Mouse (Mus musculus): ENCODE data around the gene Rassf2. TPM values are rescaled to one million over a fixed set of nuclear protein-coding genes. Genes with fewer than 3 reads are reported as not detected.
A peak's percentile ranks its signal among the peaks of the same experiment; 100 is the strongest.

Gene Rassf2
- polyA plus RNA-seq, 1 experiment from 2014 or later, result 32.6 TPM

DNA sequence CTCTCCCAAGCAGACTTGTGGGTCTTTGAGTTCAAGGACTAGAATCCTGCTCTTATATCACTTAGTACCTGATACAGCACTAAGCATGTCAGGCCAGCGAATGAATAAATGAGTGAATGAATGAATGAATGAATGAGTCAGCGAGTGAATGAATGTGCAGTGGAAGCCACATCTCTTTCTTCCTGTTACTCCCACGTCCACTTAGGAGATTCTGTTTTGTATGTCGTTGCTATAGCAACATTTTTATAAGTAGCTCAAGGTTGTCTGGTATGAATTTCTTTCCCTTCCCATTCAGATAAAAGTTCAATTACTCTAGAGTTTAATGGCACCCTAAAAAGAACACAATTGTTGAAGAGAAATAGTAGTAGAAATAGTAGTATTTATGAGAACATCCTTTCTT, 59.0 kb downstream of the Rassf2 start:
- no peaks in the 10 kb centered on the region for H3K36me3 ChIP-seq (ENCODE audit: control insufficient read depth, insufficient read depth, low read length)
- 77% methylated on average over 4 of the region's 4 CpGs for WGBS
- no peaks in the 10 kb centered on the region for H3K9me3 ChIP-seq (ENCODE audit: control insufficient read depth, low read length)
- H3K4me2 ChIP-seq (ENCODE audit: low read length), result no peak overlapping the region
- no peak for ATAC-seq (ENCODE audit: low FRiP score, low TSS enrichment)
- no peak overlapping the region for H3K27ac ChIP-seq (replicated peaks; ENCODE audit: low read depth, low read length)
- no peak overlapping the region for H3K4me3 ChIP-seq (replicated peaks; ENCODE audit: low read depth, low read length)
- no peak for DNase-seq
- H3K4me1 ChIP-seq (ENCODE audit: control insufficient read depth, insufficient read depth, low read length), result no peaks in the 10 kb centered on the region
- no peaks in the 10 kb centered on the region for H3K27me3 ChIP-seq (ENCODE audit: control insufficient read depth, insufficient read depth, low read length)
- H3K9ac ChIP-seq (replicated peaks; ENCODE audit: low read length), result no peak overlapping the region

DNA sequence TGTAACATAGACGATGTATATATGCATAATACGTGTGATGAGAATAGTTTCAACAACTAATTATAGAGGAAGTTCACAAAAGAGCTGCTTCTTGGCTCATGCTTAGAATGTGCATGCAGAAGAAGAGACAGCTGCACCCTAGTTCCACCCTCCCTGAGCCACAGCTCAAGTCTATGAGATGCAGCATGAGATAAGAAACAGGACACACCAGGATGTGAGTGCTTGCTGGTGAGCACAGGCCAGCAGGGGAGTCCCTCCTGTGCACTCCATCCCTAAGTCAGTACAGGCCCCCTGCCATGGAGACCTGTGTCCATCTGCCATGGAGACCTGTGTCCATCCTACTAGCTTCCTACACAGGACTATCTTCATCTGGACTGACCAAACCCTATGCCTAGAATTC, 59.5 kb downstream of the Rassf2 start:
- no peak for ATAC-seq (ENCODE audit: low FRiP score, low TSS enrichment)
- WGBS, result 92% methylated on average over 2 of the region's 2 CpGs

GRCm38 (mm10) chr2:131961671-131962070, 68.4 kb downstream of the Rassf2 start:
- no peaks in the 10 kb centered on the region for H3K4me1 ChIP-seq (ENCODE audit: control insufficient read depth, insufficient read depth, low read length)
- ATAC-seq (ENCODE audit: low FRiP score, low TSS enrichment) (no peak), DNase-seq (no peak)
- H3K36me3 ChIP-seq (ENCODE audit: control insufficient read depth, insufficient read depth, low read length), result no peaks in the 10 kb centered on the region
- no peak overlapping the region for H3K4me3 ChIP-seq (replicated peaks; ENCODE audit: low read depth, low read length)
- WGBS, result 77% methylated on average over 2 of the region's 2 CpGs
- no peak overlapping the region for H3K27ac ChIP-seq (replicated peaks; ENCODE audit: low read depth, low read length)
- H3K27me3 ChIP-seq (ENCODE audit: control insufficient read depth, insufficient read depth, low read length), result no peaks in the 10 kb centered on the region
- H3K9ac ChIP-seq (replicated peaks; ENCODE audit: low read length), result no peak overlapping the region
- H3K9me3 ChIP-seq (ENCODE audit: control insufficient read depth, low read length), result no peaks in the 10 kb centered on the region
- no peak overlapping the region for H3K4me2 ChIP-seq (ENCODE audit: low read length)

More for the DNA sequence above, 59.5 kb downstream of the Rassf2 start:
- Histone ChIP-seq H3K9ac (replicated peaks; ENCODE audit: low read length) (no peak overlapping the region), H3K4me2 (ENCODE audit: low read length) (no peak overlapping the region), H3K27me3 (ENCODE audit: control insufficient read depth, insufficient read depth, low read length) (no peaks in the 10 kb centered on the region), H3K4me3 (replicated peaks; ENCODE audit: low read depth, low read length) (no peak overlapping the region), H3K9me3 (ENCODE audit: control insufficient read depth, low read length) (no peaks in the 10 kb centered on the region), H3K4me1 (ENCODE audit: control insufficient read depth, insufficient read depth, low read length) (no peaks in the 10 kb centered on the region), H3K36me3 (ENCODE audit: control insufficient read depth, insufficient read depth, low read length) (no peaks in the 10 kb centered on the region), H3K27ac (replicated peaks; ENCODE audit: low read depth, low read length) (no peak overlapping the region)
- no peak for DNase-seq

DNA sequence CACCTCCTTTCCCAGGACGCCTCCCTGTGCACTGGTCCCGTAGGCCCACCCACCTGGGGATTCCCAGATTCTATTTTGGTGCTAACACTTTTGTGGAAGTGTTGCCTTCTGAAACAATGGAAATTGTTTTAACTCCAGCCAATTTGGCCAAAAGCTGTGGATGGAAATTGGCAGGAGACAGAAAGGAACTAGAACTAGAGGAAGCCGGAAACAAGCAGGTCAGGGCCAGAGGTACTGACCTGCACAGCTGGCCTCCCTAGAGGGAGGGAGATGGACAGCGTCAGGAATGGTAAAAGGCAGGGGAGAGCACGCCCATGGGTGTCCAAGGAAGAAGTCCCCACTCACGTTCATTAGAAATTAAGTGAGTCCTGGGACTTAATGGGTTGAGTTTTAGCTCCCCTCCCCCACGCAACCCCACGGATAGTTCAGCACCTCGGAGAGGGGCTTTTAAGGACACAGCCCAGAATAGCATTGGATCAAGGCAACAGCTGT, 72.3 kb downstream of the Rassf2 start:
- H3K9ac ChIP-seq (replicated peaks; ENCODE audit: low read length), result no peak overlapping the region
- H3K4me2 ChIP-seq (ENCODE audit: low read length), result no peak overlapping the region
- no peak overlapping the region for H3K27ac ChIP-seq (replicated peaks; ENCODE audit: low read depth, low read length)
- peaks cover 12% of the 10 kb centered on the region for H3K27me3 ChIP-seq (ENCODE audit: control insufficient read depth, insufficient read depth, low read length)
- peaks cover 5% of the 10 kb centered on the region; the same call in 1 of the 2 replicates for H3K4me1 ChIP-seq (ENCODE audit: control insufficient read depth, insufficient read depth, low read length)
- ATAC-seq (ENCODE audit: low FRiP score, low TSS enrichment), result no peak
- no peak for DNase-seq
- no peaks in the 10 kb centered on the region for H3K36me3 ChIP-seq (ENCODE audit: control insufficient read depth, insufficient read depth, low read length)
- no peak overlapping the region for H3K4me3 ChIP-seq (replicated peaks; ENCODE audit: low read depth, low read length)
- H3K9me3 ChIP-seq (ENCODE audit: control insufficient read depth, low read length), result no peaks in the 10 kb centered on the region
- WGBS, result 56% methylated on average over 9 of the region's 9 CpGs

DNA sequence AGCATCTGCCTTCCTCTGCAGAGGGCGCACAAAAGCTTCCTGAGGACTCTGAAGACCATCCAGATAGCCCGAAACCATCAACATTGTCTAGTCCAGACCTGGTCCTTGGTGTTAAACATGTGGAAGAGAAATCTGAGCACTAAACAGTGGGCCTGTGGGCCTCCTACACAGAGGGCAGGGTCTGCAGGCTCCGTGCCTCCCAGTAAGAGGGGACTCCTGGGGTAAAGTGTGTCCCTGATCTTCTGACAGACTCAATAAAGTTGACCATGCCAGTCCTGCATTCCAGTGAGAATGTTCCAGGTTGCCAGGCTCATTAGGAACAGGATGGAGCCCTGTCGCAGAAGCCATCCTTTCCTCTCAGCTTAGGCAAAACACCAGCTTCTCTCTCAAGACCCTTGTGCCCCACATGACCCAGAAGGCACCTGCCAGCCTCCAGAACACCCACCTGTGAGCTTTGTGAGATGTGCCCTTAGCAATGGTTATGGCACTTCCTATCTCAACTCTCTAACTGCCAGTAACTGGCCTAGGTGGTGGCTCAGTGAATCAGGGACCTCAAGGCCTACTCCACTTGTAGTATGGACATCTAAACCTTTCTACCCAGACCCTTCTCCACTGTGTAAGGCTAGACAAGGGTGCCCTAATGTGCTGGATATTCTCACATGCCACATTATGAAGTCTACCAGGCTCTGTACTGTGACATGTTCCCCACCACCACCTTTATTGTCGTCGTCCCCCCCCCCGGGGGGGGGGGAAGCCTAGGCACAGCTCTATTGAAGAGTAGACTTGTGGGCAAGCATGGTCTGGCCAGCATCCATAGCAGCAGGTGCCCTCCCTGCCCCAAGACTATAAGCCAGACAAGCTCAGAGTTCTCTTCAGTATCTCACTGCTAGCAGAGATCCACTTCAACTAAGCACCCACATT, 73.5 kb downstream of the Rassf2 start:
- Histone ChIP-seq H3K27ac (replicated peaks; ENCODE audit: low read depth, low read length) (no peak overlapping the region), H3K36me3 (ENCODE audit: control insufficient read depth, insufficient read depth, low read length) (no peaks in the 10 kb centered on the region), H3K4me3 (replicated peaks; ENCODE audit: low read depth, low read length) (no peak overlapping the region), H3K4me1 (ENCODE audit: control insufficient read depth, insufficient read depth, low read length) (peaks cover 5% of the 10 kb centered on the region; the same call in 1 of the 2 replicates), H3K27me3 (ENCODE audit: control insufficient read depth, insufficient read depth, low read length) (peaks cover 17% of the 10 kb centered on the region), H3K9me3 (ENCODE audit: control insufficient read depth, low read length) (no peaks in the 10 kb centered on the region), H3K4me2 (ENCODE audit: low read length) (no peak overlapping the region), H3K9ac (replicated peaks; ENCODE audit: low read length) (no peak overlapping the region)
- DNase-seq (no peak), ATAC-seq (ENCODE audit: low FRiP score, low TSS enrichment) (no peak)
- 86% methylated on average over 7 of the region's 7 CpGs for WGBS

GRCm38 (mm10) chr2:131955264-131955663, 74.8 kb downstream of the Rassf2 start:
- Histone ChIP-seq H3K27me3 (ENCODE audit: control insufficient read depth, insufficient read depth, low read length) (peaks cover 17% of the 10 kb centered on the region), H3K4me2 (ENCODE audit: low read length) (peak overlapping the region; percentile 67), H3K27ac (replicated peaks; ENCODE audit: low read depth, low read length) (no peak overlapping the region), H3K36me3 (ENCODE audit: control insufficient read depth, insufficient read depth, low read length) (no peaks in the 10 kb centered on the region), H3K9ac (replicated peaks; ENCODE audit: low read length) (0 out of 2 replicates have a peak overlapping the region, but pooled peaks have one; percentile 9), H3K9me3 (ENCODE audit: control insufficient read depth, low read length) (no peaks in the 10 kb centered on the region), H3K4me3 (replicated peaks; ENCODE audit: low read depth, low read length) (peak overlapping the region; percentile 33), H3K4me1 (ENCODE audit: control insufficient read depth, insufficient read depth, low read length) (peaks cover 5% of the 10 kb centered on the region; the same call in 1 of the 2 replicates)
- WGBS, result 5% methylated on average over 17 of the region's 17 CpGs
- DNase-seq, result peak; percentile 72
- peak; percentile 61; the same call in 1 of the 2 replicates for ATAC-seq (ENCODE audit: low FRiP score, low TSS enrichment)

DNA sequence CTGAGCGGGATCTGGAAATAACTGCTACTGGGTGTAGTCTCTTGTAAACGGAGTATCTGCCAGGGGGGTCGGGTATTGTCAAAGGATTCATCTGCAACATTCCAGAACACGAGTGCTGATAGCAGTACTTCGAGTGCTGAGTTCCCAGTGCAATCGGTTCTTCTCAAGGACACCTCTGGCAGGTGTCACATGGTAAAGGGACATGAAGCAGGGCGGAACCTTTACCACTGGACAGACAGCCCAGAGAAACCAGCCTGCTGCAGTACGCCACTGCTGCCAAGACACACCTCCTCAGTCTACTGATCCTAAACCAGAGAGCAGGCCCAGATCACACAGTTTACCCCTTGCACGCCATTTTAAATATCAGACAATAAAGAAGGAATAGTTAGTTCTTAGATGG, 75.2 kb downstream of the Rassf2 start:
- Histone ChIP-seq H3K9me3 (ENCODE audit: control insufficient read depth, low read length) (no peaks in the 10 kb centered on the region), H3K4me3 (replicated peaks; ENCODE audit: low read depth, low read length) (peak overlapping the region; percentile 33), H3K4me1 (ENCODE audit: control insufficient read depth, insufficient read depth, low read length) (peaks cover 5% of the 10 kb centered on the region; the same call in 1 of the 2 replicates), H3K9ac (replicated peaks; ENCODE audit: low read length) (no peak overlapping the region), H3K36me3 (ENCODE audit: control insufficient read depth, insufficient read depth, low read length) (no peaks in the 10 kb centered on the region), H3K27me3 (ENCODE audit: control insufficient read depth, insufficient read depth, low read length) (peaks cover 17% of the 10 kb centered on the region), H3K4me2 (ENCODE audit: low read length) (peak overlapping the region; percentile 67), H3K27ac (replicated peaks; ENCODE audit: low read depth, low read length) (no peak overlapping the region)
- peak; percentile 7; the same call in 1 of the 2 replicates for ATAC-seq (ENCODE audit: low FRiP score, low TSS enrichment)
- DNase-seq, result no peak
- WGBS, result 59% methylated on average over 9 of the region's 9 CpGs

DNA sequence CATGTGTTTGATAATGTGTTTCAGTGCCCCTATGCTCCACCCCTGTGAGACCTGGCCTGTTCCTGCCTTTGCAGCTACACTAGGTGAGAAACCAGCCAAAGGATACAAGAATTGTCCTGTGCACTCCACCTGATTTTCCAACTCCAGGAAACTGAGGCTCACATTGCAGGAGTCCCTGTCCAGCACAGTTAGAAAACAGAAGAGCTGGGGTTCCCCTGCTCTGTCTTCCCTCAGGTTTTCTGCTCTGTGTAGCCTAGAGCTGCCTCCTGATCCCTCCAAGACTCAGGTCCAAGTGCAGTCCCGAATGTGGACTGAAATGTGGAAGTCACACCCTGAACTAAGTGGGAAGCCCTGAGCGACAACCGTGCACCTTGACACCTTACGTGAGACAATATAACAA, 76.3 kb downstream of the Rassf2 start:
- DNase-seq (no peak), ATAC-seq (ENCODE audit: low FRiP score, low TSS enrichment) (no peak)
- Histone ChIP-seq H3K9me3 (ENCODE audit: control insufficient read depth, low read length) (no peaks in the 10 kb centered on the region), H3K4me1 (ENCODE audit: control insufficient read depth, insufficient read depth, low read length) (peaks cover 5% of the 10 kb centered on the region; the same call in 1 of the 2 replicates), H3K27ac (replicated peaks; ENCODE audit: low read depth, low read length) (no peak overlapping the region), H3K27me3 (ENCODE audit: control insufficient read depth, insufficient read depth, low read length) (peaks cover 17% of the 10 kb centered on the region), H3K4me2 (ENCODE audit: low read length) (peak overlapping the region; percentile 38; the same call in 1 of the 2 replicates), H3K36me3 (ENCODE audit: control insufficient read depth, insufficient read depth, low read length) (no peaks in the 10 kb centered on the region), H3K4me3 (replicated peaks; ENCODE audit: low read depth, low read length) (no peak overlapping the region), H3K9ac (replicated peaks; ENCODE audit: low read length) (no peak overlapping the region)
- 89% methylated on average over 4 of the region's 4 CpGs for WGBS
